Mouse (Mus musculus): ENCODE results near the gene Pla1a. TPM values are rescaled to one million over a fixed set of nuclear protein-coding genes. Genes with fewer than 3 reads are reported as not detected.

Gene Pla1a
- polyA plus RNA-seq, 1 experiment from 2014 or later: 1.3 TPM

GRCm38 (mm10) chr16:38385700-38386099, 47.2 kb downstream of the Pla1a start:
- Histone ChIP-seq H3K4me3 (ENCODE audit: control insufficient read depth in 1 of 2, insufficient read depth in 1 of 2, low read depth in 1 of 2, low read length in 2 of 2) (no peak overlapping the region), H3K9ac (ENCODE audit: low read length) (no peak overlapping the region), H3K9me3 (ENCODE audit: control insufficient read depth, low read length) (no peaks in the 10 kb centered on the region), H3K27ac (replicated peaks in 1 of 2; ENCODE audit: control insufficient read depth in 1 of 2, insufficient read depth in 1 of 2, low read depth in 2 of 2, low read length in 2 of 2) (no peak overlapping the region), H3K4me1 (ENCODE audit: control insufficient read depth in 2 of 2, insufficient read depth in 2 of 2, low read length in 2 of 2) (no peaks in the 10 kb centered on the region), H3K36me3 (ENCODE audit: control insufficient read depth, insufficient read depth, low read length) (no peaks in the 10 kb centered on the region), H3K4me2 (ENCODE audit: low read length) (no peak overlapping the region), H3K27me3 (ENCODE audit: control insufficient read depth, insufficient read depth, low read length) (no peaks in the 10 kb centered on the region)
- WGBS: 89% methylated on average over 4 of the region's 4 CpGs
- no peak for ATAC-seq (ENCODE audit: insufficient number of reproducible peaks, insufficient read depth, low FRiP score, low read depth)

GRCm38 (mm10) chr16:38385184-38385634, 47.7 kb downstream of the Pla1a start:
- ATAC-seq (ENCODE audit: insufficient number of reproducible peaks, insufficient read depth, low FRiP score, low read depth): no peak
- Histone ChIP-seq H3K4me2 (ENCODE audit: low read length) (no peak overlapping the region), H3K4me3 (ENCODE audit: control insufficient read depth in 1 of 2, insufficient read depth in 1 of 2, low read depth in 1 of 2, low read length in 2 of 2) (no peak overlapping the region), H3K36me3 (ENCODE audit: control insufficient read depth, insufficient read depth, low read length) (no peaks in the 10 kb centered on the region), H3K9ac (ENCODE audit: low read length) (no peak overlapping the region), H3K27me3 (ENCODE audit: control insufficient read depth, insufficient read depth, low read length) (no peaks in the 10 kb centered on the region), H3K4me1 (ENCODE audit: control insufficient read depth in 2 of 2, insufficient read depth in 2 of 2, low read length in 2 of 2) (no peaks in the 10 kb centered on the region), H3K9me3 (ENCODE audit: control insufficient read depth, low read length) (no peaks in the 10 kb centered on the region), H3K27ac (replicated peaks in 1 of 2; ENCODE audit: control insufficient read depth in 1 of 2, insufficient read depth in 1 of 2, low read depth in 2 of 2, low read length in 2 of 2) (no peak overlapping the region)
- 81% methylated on average over 6 of the region's 6 CpGs for WGBS

GRCm38 (mm10) chr16:38383683-38384082, 49.3 kb downstream of the Pla1a start:
- H3K9ac ChIP-seq (ENCODE audit: low read length): no peak overlapping the region

GRCm38 (mm10) chr16:38379926-38380325, 53.0 kb downstream of the Pla1a start:
- Histone ChIP-seq H3K4me1 (ENCODE audit: control insufficient read depth in 2 of 2, insufficient read depth in 2 of 2, low read length in 2 of 2) (peaks cover 12 to 26% of the 10 kb centered on the region in 2 experiments; a peak in 3 of 4 replicates), H3K4me2 (ENCODE audit: low read length) (no peak overlapping the region), H3K9ac (ENCODE audit: low read length) (no peak overlapping the region), H3K27ac (replicated peaks in 1 of 2; ENCODE audit: control insufficient read depth in 1 of 2, insufficient read depth in 1 of 2, low read depth in 2 of 2, low read length in 2 of 2) (no peak overlapping the region), H3K27me3 (ENCODE audit: control insufficient read depth, insufficient read depth, low read length) (no peaks in the 10 kb centered on the region), H3K9me3 (ENCODE audit: control insufficient read depth, low read length) (no peaks in the 10 kb centered on the region), H3K36me3 (ENCODE audit: control insufficient read depth, insufficient read depth, low read length) (peaks cover 41% of the 10 kb centered on the region), H3K4me3 (ENCODE audit: control insufficient read depth in 1 of 2, insufficient read depth in 1 of 2, low read depth in 1 of 2, low read length in 2 of 2) (no peak overlapping the region)
- ATAC-seq (ENCODE audit: insufficient number of reproducible peaks, insufficient read depth, low FRiP score, low read depth): no peak
- 89% methylated on average over 3 of the region's 3 CpGs for WGBS

More at GRCm38 (mm10) chr16:38383683-38384082, 49.3 kb downstream of the Pla1a start:
- Histone ChIP-seq H3K27me3 (ENCODE audit: control insufficient read depth, insufficient read depth, low read length) (no peaks in the 10 kb centered on the region), H3K4me3 (ENCODE audit: control insufficient read depth in 1 of 2, insufficient read depth in 1 of 2, low read depth in 1 of 2, low read length in 2 of 2) (no peak overlapping the region), H3K4me1 (ENCODE audit: control insufficient read depth in 2 of 2, insufficient read depth in 2 of 2, low read length in 2 of 2) (0 out of 4 replicates have a peak, but pooled peaks cover 0 to 4% of the 10 kb centered on the region in 2 experiments), H3K9me3 (ENCODE audit: control insufficient read depth, low read length) (no peaks in the 10 kb centered on the region), H3K27ac (replicated peaks in 1 of 2; ENCODE audit: control insufficient read depth in 1 of 2, insufficient read depth in 1 of 2, low read depth in 2 of 2, low read length in 2 of 2) (no peak overlapping the region), H3K36me3 (ENCODE audit: control insufficient read depth, insufficient read depth, low read length) (peaks cover 6% of the 10 kb centered on the region), H3K4me2 (ENCODE audit: low read length) (no peak overlapping the region)
- WGBS: 81% methylated on average over 2 of the region's 2 CpGs
- ATAC-seq (ENCODE audit: insufficient number of reproducible peaks, insufficient read depth, low FRiP score, low read depth): no peak

GRCm38 (mm10) chr16:38379493-38379892, 53.5 kb downstream of the Pla1a start:
- ATAC-seq (ENCODE audit: insufficient number of reproducible peaks, insufficient read depth, low FRiP score, low read depth): no peak
- H3K27me3 ChIP-seq (ENCODE audit: control insufficient read depth, insufficient read depth, low read length): no peaks in the 10 kb centered on the region
- H3K4me3 ChIP-seq (ENCODE audit: control insufficient read depth in 1 of 2, insufficient read depth in 1 of 2, low read depth in 1 of 2, low read length in 2 of 2): no peak overlapping the region
- peaks cover 45% of the 10 kb centered on the region for H3K36me3 ChIP-seq (ENCODE audit: control insufficient read depth, insufficient read depth, low read length)
- peaks cover 15 to 30% of the 10 kb centered on the region in 2 experiments; a peak in 3 of 4 replicates for H3K4me1 ChIP-seq (ENCODE audit: control insufficient read depth in 2 of 2, insufficient read depth in 2 of 2, low read length in 2 of 2)
- H3K9ac ChIP-seq (ENCODE audit: low read length): no peak overlapping the region
- H3K27ac ChIP-seq (replicated peaks in 1 of 2; ENCODE audit: control insufficient read depth in 1 of 2, insufficient read depth in 1 of 2, low read depth in 2 of 2, low read length in 2 of 2): no peak overlapping the region
- 52% methylated on average over 3 of the region's 3 CpGs for WGBS
- H3K4me2 ChIP-seq (ENCODE audit: low read length): no peak overlapping the region
- H3K9me3 ChIP-seq (ENCODE audit: control insufficient read depth, low read length): no peaks in the 10 kb centered on the region

GRCm38 (mm10) chr16:38379088-38379487, 53.9 kb downstream of the Pla1a start:
- H3K36me3 ChIP-seq (ENCODE audit: control insufficient read depth, insufficient read depth, low read length): peaks cover 49% of the 10 kb centered on the region
- no peak overlapping the region for H3K4me2 ChIP-seq (ENCODE audit: low read length)
- no peaks in the 10 kb centered on the region for H3K9me3 ChIP-seq (ENCODE audit: control insufficient read depth, low read length)
- WGBS: 40% methylated on average over 6 of the region's 6 CpGs
- ATAC-seq (ENCODE audit: insufficient number of reproducible peaks, insufficient read depth, low FRiP score, low read depth): no peak
- no peak overlapping the region for H3K4me3 ChIP-seq (ENCODE audit: control insufficient read depth in 1 of 2, insufficient read depth in 1 of 2, low read depth in 1 of 2, low read length in 2 of 2)
- H3K9ac ChIP-seq (ENCODE audit: low read length): no peak overlapping the region
- no peaks in the 10 kb centered on the region for H3K27me3 ChIP-seq (ENCODE audit: control insufficient read depth, insufficient read depth, low read length)
- no peak overlapping the region for H3K27ac ChIP-seq (replicated peaks in 1 of 2; ENCODE audit: control insufficient read depth in 1 of 2, insufficient read depth in 1 of 2, low read depth in 2 of 2, low read length in 2 of 2)
- peaks cover 17 to 34% of the 10 kb centered on the region in 2 experiments; a peak in 3 of 4 replicates for H3K4me1 ChIP-seq (ENCODE audit: control insufficient read depth in 2 of 2, insufficient read depth in 2 of 2, low read length in 2 of 2)

GRCm38 (mm10) chr16:38378591-38378990, 54.4 kb downstream of the Pla1a start:
- Histone ChIP-seq H3K9me3 (ENCODE audit: control insufficient read depth, low read length) (no peaks in the 10 kb centered on the region), H3K9ac (ENCODE audit: low read length) (no peak overlapping the region), H3K27ac (replicated peaks in 1 of 2; ENCODE audit: control insufficient read depth in 1 of 2, insufficient read depth in 1 of 2, low read depth in 2 of 2, low read length in 2 of 2) (no peak overlapping the region), H3K36me3 (ENCODE audit: control insufficient read depth, insufficient read depth, low read length) (peaks cover 54% of the 10 kb centered on the region), H3K4me1 (ENCODE audit: control insufficient read depth in 2 of 2, insufficient read depth in 2 of 2, low read length in 2 of 2) (peaks cover 21 to 39% of the 10 kb centered on the region in 2 experiments; a peak in 3 of 4 replicates), H3K4me3 (ENCODE audit: control insufficient read depth in 1 of 2, insufficient read depth in 1 of 2, low read depth in 1 of 2, low read length in 2 of 2) (no peak overlapping the region), H3K4me2 (ENCODE audit: low read length) (no peak overlapping the region), H3K27me3 (ENCODE audit: control insufficient read depth, insufficient read depth, low read length) (no peaks in the 10 kb centered on the region)
- WGBS: 74% methylated on average over 6 of the region's 6 CpGs
- ATAC-seq (ENCODE audit: insufficient number of reproducible peaks, insufficient read depth, low FRiP score, low read depth): peak; percentile 23; the same call in 1 of the 2 replicates

GRCm38 (mm10) chr16:38377546-38377945, 55.4 kb downstream of the Pla1a start:
- Histone ChIP-seq H3K36me3 (ENCODE audit: control insufficient read depth, insufficient read depth, low read length) (peaks cover 65% of the 10 kb centered on the region), H3K27ac (replicated peaks in 1 of 2; ENCODE audit: control insufficient read depth in 1 of 2, insufficient read depth in 1 of 2, low read depth in 2 of 2, low read length in 2 of 2) (no peak overlapping the region), H3K4me1 (ENCODE audit: control insufficient read depth in 2 of 2, insufficient read depth in 2 of 2, low read length in 2 of 2) (peaks cover 23 to 46% of the 10 kb centered on the region in 2 experiments; a peak in 3 of 4 replicates), H3K9ac (ENCODE audit: low read length) (no peak overlapping the region), H3K9me3 (ENCODE audit: control insufficient read depth, low read length) (no peaks in the 10 kb centered on the region), H3K27me3 (ENCODE audit: control insufficient read depth, insufficient read depth, low read length) (no peaks in the 10 kb centered on the region), H3K4me3 (ENCODE audit: control insufficient read depth in 1 of 2, insufficient read depth in 1 of 2, low read depth in 1 of 2, low read length in 2 of 2) (no peak overlapping the region), H3K4me2 (ENCODE audit: low read length) (no peak overlapping the region)
- ATAC-seq (ENCODE audit: insufficient number of reproducible peaks, insufficient read depth, low FRiP score, low read depth): no peak
- WGBS: 61% methylated on average over 6 of the region's 6 CpGs

Measured in heart, embryonic 14.5 days (tissue).